Mouse (Mus musculus) MEL (cell line): ENCODE measurements around the gene Ccdc167. TPM values are rescaled to one million over a fixed set of nuclear protein-coding genes. Genes with fewer than 3 reads are reported as not detected.
A peak's percentile ranks its signal among the peaks of the same experiment; 100 is the strongest.

Experiments
- DNase-seq: peaks from one replicate; pipeline ENCODE4 v3.0.0; 2011; ENCODE audit warnings: low read depth, low spot score
- H3K27ac ChIP-seq: 2 replicates; pipeline ENCODE4 v1.5.1; 2012; ENCODE audit warnings: low read depth, mild to moderate bottlenecking, control low read depth, low read length, moderate library complexity; ENCODE audit not compliant: control insufficient read depth
- H3K27me3 ChIP-seq, 2 experiments: fragments of 150-350 bp in 1 of 2; sonication (generic) in 1 of 2; 2 replicates each; pipeline ENCODE4 v1.6.1; 2012; ENCODE audit warnings: low read length in 2 of 2, mild to moderate bottlenecking in 2 of 2, improper control_type of control experiment in 1 of 2, moderate library complexity in 1 of 2; ENCODE audit not compliant: insufficient read depth in 2 of 2, control insufficient read depth in 1 of 2
- H3K36me3 ChIP-seq, 2 experiments: 2 replicates each; pipeline ENCODE4 v1.6.1; 2012 to 2014; ENCODE audit warnings: low read length in 2 of 2, improper control_type of control experiment in 1 of 2, inconsistent platforms in 1 of 2, mild to moderate bottlenecking in 1 of 2; ENCODE audit not compliant: insufficient read depth in 2 of 2, control insufficient read depth in 1 of 2
- H3K4me1 ChIP-seq, 2 experiments: fragments of 150-350 bp in 1 of 2; sonication (generic) in 1 of 2; 2 replicates each; pipeline ENCODE4 v1.6.1; 2012; ENCODE audit warnings: low read length in 2 of 2, improper control_type of control experiment in 1 of 2, mild to moderate bottlenecking in 1 of 2; ENCODE audit not compliant: insufficient read depth in 2 of 2, control insufficient read depth in 1 of 2
- H3K4me3 ChIP-seq, 2 experiments: fragments of 150-350 bp in 1 of 2; sonication (generic) in 1 of 2; 2 replicates each; pipeline ENCODE4 v1.5.1; 2012; ENCODE audit warnings: low read depth in 2 of 2, low read length in 2 of 2, mild to moderate bottlenecking in 2 of 2, moderate library complexity in 2 of 2, control low read depth in 1 of 2, improper control_type of control experiment in 1 of 2; ENCODE audit not compliant: control insufficient read depth in 1 of 2, insufficient read depth in 1 of 2
- H3K79me2 ChIP-seq: 2 replicates; pipeline ENCODE4 v1.6.1; 2012; ENCODE audit warnings: mild to moderate bottlenecking, low read length, moderate library complexity; ENCODE audit not compliant: control insufficient read depth, poor library complexity, insufficient read depth
- H3K9ac ChIP-seq: 2 replicates; pipeline ENCODE4 v1.6.1; 2012; ENCODE audit warnings: low read depth, mild to moderate bottlenecking, control low read depth, low read length, moderate library complexity; ENCODE audit not compliant: control insufficient read depth, poor library complexity, severe bottlenecking
- H3K9me3 ChIP-seq: fragments of 150-350 bp; sonication (generic); replicated peaks from 2 replicates; pipeline ENCODE4 v1.6.1; 2012; ENCODE audit warnings: mild to moderate bottlenecking, low read length, improper control_type of control experiment, moderate library complexity; ENCODE audit not compliant: insufficient read depth
- CTCF ChIP-seq, 3 experiments: IDR thresholded peaks in 2 of 3; conservative IDR thresholded peaks in 1 of 3; 2 replicates each; pipeline ENCODE4 v1.5.1; 2011 to 2012; ENCODE audit warnings: low read length in 3 of 3, low read depth in 2 of 3, mild to moderate bottlenecking in 2 of 3, improper control_type of control experiment in 1 of 3, inconsistent platforms in 1 of 3, mixed read lengths in 1 of 3, moderate library complexity in 1 of 3; ENCODE audit not compliant: control insufficient read depth in 1 of 3, insufficient read depth in 1 of 3, poor library complexity in 1 of 3, severe bottlenecking in 1 of 3
- E2F4 ChIP-seq: IDR thresholded peaks from 2 replicates; pipeline ENCODE4 v1.6.1; 2011; ENCODE audit warnings: low read depth, low read length, improper control_type of control experiment, borderline replicate concordance
- EP300 ChIP-seq, 2 experiments: IDR thresholded peaks; 2 replicates each; pipeline ENCODE4 v1.6.1; 2011; ENCODE audit warnings: improper control_type of control experiment in 2 of 2, low read length in 2 of 2, low read depth in 1 of 2, mild to moderate bottlenecking in 1 of 2
- ETS1 ChIP-seq: IDR thresholded peaks from 2 replicates; pipeline ENCODE4 v1.6.1; 2012; ENCODE audit warnings: low read depth, mild to moderate bottlenecking, inconsistent platforms, low read length, improper control_type of control experiment, moderate library complexity
- GATA1 ChIP-seq: IDR thresholded peaks from 2 replicates; pipeline ENCODE4 v1.6.1; 2011; ENCODE audit warnings: low read depth, low read length, improper control_type of control experiment
- HCFC1 ChIP-seq: IDR thresholded peaks from 2 replicates; pipeline ENCODE4 v1.6.1; 2012; ENCODE audit warnings: low read depth, mild to moderate bottlenecking, inconsistent platforms, low read length, improper control_type of control experiment, moderate library complexity
- KAT2A ChIP-seq: conservative IDR thresholded peaks from 2 replicates; pipeline ENCODE4 v1.6.1; 2012; ENCODE audit warnings: low read depth, low read length, improper control_type of control experiment, inconsistent platforms
- MAZ ChIP-seq: IDR thresholded peaks from 2 replicates; pipeline ENCODE4 v1.6.1; 2012; ENCODE audit warnings: low read depth, mild to moderate bottlenecking, inconsistent platforms, low read length, improper control_type of control experiment
- MEF2A ChIP-seq: IDR thresholded peaks from 2 replicates; pipeline ENCODE4 v1.6.1; 2014; ENCODE audit warnings: low read depth, mild to moderate bottlenecking, inconsistent platforms, low read length, improper control_type of control experiment; ENCODE audit not compliant: poor library complexity, insufficient replicate concordance, severe bottlenecking; ENCODE audit errors: extremely low read depth
- MYB ChIP-seq: IDR thresholded peaks from 2 replicates; pipeline ENCODE4 v1.6.1; 2011; ENCODE audit warnings: mild to moderate bottlenecking, low read depth, low read length, improper control_type of control experiment
- NRF1 ChIP-seq: IDR thresholded peaks from 2 replicates; pipeline ENCODE4 v1.6.1; 2014; ENCODE audit warnings: low read depth, mild to moderate bottlenecking, inconsistent platforms, low read length, improper control_type of control experiment, moderate library complexity; ENCODE audit not compliant: poor library complexity, insufficient read depth, severe bottlenecking
- POLR2A ChIP-seq, 2 experiments: IDR thresholded peaks; 2 replicates each; pipeline ENCODE4 v1.6.1; 2011 to 2012; ENCODE audit warnings: low read length in 2 of 2, mild to moderate bottlenecking in 2 of 2, control low read depth in 1 of 2, improper control_type of control experiment in 1 of 2, low read depth in 1 of 2, moderate library complexity in 1 of 2; ENCODE audit not compliant: control insufficient read depth in 1 of 2, insufficient read depth in 1 of 2, poor library complexity in 1 of 2
- RAD21 ChIP-seq: IDR thresholded peaks from 2 replicates; pipeline ENCODE4 v1.6.1; 2011; ENCODE audit warnings: mild to moderate bottlenecking, low read depth, low read length, improper control_type of control experiment
- RCOR1 ChIP-seq: IDR thresholded peaks from 2 replicates; pipeline ENCODE4 v1.6.1; 2012; ENCODE audit warnings: low read depth, mild to moderate bottlenecking, inconsistent platforms, low read length, improper control_type of control experiment
- TAL1 ChIP-seq: IDR thresholded peaks from 2 replicates; pipeline ENCODE4 v1.6.1; 2012; ENCODE audit warnings: mild to moderate bottlenecking, inconsistent platforms, low read length, moderate library complexity, mixed read lengths
- TBP ChIP-seq: IDR thresholded peaks from 2 replicates; pipeline ENCODE4 v1.8.0; 2011; ENCODE audit warnings: low read depth, low read length, improper control_type of control experiment
- USF1 ChIP-seq: IDR thresholded peaks from 2 replicates; pipeline ENCODE4 v1.6.1; 2014; ENCODE audit warnings: low read depth, mild to moderate bottlenecking, inconsistent platforms, low read length, improper control_type of control experiment, moderate library complexity
- USF2 ChIP-seq, 2 experiments: IDR thresholded peaks; 2 replicates each; pipeline ENCODE4 v1.6.1; 2011 to 2012; ENCODE audit warnings: improper control_type of control experiment in 2 of 2, low read length in 2 of 2, borderline replicate concordance in 1 of 2, inconsistent platforms in 1 of 2, low read depth in 1 of 2, mild to moderate bottlenecking in 1 of 2; ENCODE audit not compliant: insufficient read depth in 1 of 2
- ZC3H11A ChIP-seq: IDR thresholded peaks from 2 replicates; pipeline ENCODE4 v1.6.1; 2012; ENCODE audit warnings: low read depth, mild to moderate bottlenecking, inconsistent platforms, low read length, improper control_type of control experiment
- ZKSCAN1 ChIP-seq: IDR thresholded peaks from 2 replicates; pipeline ENCODE4 v1.6.1; 2012; ENCODE audit warnings: low read depth, mild to moderate bottlenecking, inconsistent platforms, low read length, improper control_type of control experiment, moderate library complexity
- ZMIZ1 ChIP-seq: IDR thresholded peaks from 2 replicates; pipeline ENCODE4 v1.6.1; 2012; ENCODE audit warnings: low read depth, mild to moderate bottlenecking, inconsistent platforms, low read length, improper control_type of control experiment, moderate library complexity
- ZNF384 ChIP-seq: IDR thresholded peaks from 2 replicates; pipeline ENCODE4 v1.6.1; 2012; ENCODE audit warnings: low read depth, mild to moderate bottlenecking, inconsistent platforms, low read length, improper control_type of control experiment
- polyA plus RNA-seq, 2 experiments: library from polyadenylated mRNA; stranded (reverse) in 1 of 2; unstranded in 1 of 2; fragments of >175 nt in 1 of 2; fragments of >200 nt in 1 of 2; gene quantifications; 2 replicates each; pipeline versions ENCODE4 v1.2.1 to v1.2.4; 2012; ENCODE audit warnings: low replicate concordance in 2 of 2, low read depth in 1 of 2; ENCODE audit not compliant: insufficient read length in 2 of 2, insufficient read depth in 1 of 2, missing spikeins in 1 of 2
- total RNA-seq: library from RNA; depleted of rRNA; stranded (reverse); fragments of 300-350 nt; gene quantifications from 2 replicates; pipeline ENCODE4 v1.2.3, GENCODE M21; 2012

Gene Ccdc167
- total and polyA plus RNA-seq, 3 experiments = 12.1 to 13.4 TPM; not detected in 1

DNA sequence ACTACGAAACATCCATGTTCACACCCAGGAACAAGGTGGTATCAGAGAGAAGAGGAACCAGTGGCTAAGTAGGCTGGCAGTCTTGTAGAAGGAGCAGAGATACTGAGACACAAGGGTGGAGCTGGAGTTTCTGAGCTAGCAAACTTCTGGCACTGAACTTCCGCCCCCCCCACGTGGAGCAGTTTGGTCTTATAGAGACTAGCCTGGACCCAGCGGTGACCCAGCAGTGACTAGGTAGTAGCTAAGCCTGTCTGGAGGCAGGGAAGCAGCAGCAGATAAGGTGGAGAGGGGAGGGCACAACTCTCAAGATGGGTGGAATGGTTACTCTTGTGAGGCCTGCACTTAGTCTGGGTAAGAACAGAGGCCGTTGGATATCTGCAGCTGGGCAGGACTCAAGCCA, 8.1 kb downstream of the Ccdc167 start (continued):
- TF ChIP-seq CTCF (IDR thresholded peaks at IDR 0.05 in 2 of 3, conservative IDR thresholded peaks at IDR 0.05 in 1 of 3; ENCODE audit: control insufficient read depth in 1 of 3, insufficient read depth in 1 of 3, low read depth in 2 of 3, low read length in 3 of 3, poor library complexity in 1 of 3, severe bottlenecking in 1 of 3) = no peak
- TF ChIP-seq, all 39 proteins: peak for 7

- no peak overlapping the region for H3K9ac ChIP-seq
- H3K79me2 ChIP-seq = no peaks in the 10 kb centered on the region
- peaks cover 10 to 27% of the 10 kb centered on the region in 2 experiments; a peak in 3 of 4 replicates for H3K4me1 ChIP-seq
- no peaks in the 10 kb centered on the region for H3K27me3 ChIP-seq
- TF ChIP-seq USF1 (no peak), ZKSCAN1 (no peak), MAZ (no peak), NRF1 (no peak)
- H3K27ac ChIP-seq = no peak overlapping the region
- peaks cover 0 to 16% of the 10 kb centered on the region in 2 experiments; a peak in 3 of 4 replicates for H3K36me3 ChIP-seq
- DNase-seq = no peak
- no peak overlapping the region for H3K4me3 ChIP-seq
- no peaks in the 10 kb centered on the region for H3K9me3 ChIP-seq
These were observed 9.8 kb downstream of the Ccdc167 start for GRCm38 (mm10) chr17:29706981-29707545.

- Histone ChIP-seq H3K36me3 (peaks cover 2 to 16% of the 10 kb centered on the region in 2 experiments), H3K79me2 (no peaks in the 10 kb centered on the region), H3K27ac (no peak overlapping the region), H3K4me1 (peaks cover 10 to 27% of the 10 kb centered on the region in 2 experiments; a peak in 3 of 4 replicates), H3K4me3 (no peak overlapping the region), H3K9me3 (no peaks in the 10 kb centered on the region), H3K27me3 (no peaks in the 10 kb centered on the region), H3K9ac (no peak overlapping the region)
- DNase-seq = no peak
- TF ChIP-seq ZMIZ1 (no peak), TBP (no peak), RCOR1 (no peak), EP300 (IDR thresholded peaks at IDR 0.05; ENCODE audit: low read depth in 1 of 2, low read length in 2 of 2) (no peak), KAT2A (no peak)
These were observed 11.0 kb downstream of the Ccdc167 start for GRCm38 (mm10) chr17:29705881-29706280.

- Histone ChIP-seq H3K79me2 (no peaks in the 10 kb centered on the region), H3K27me3 (no peaks in the 10 kb centered on the region), H3K36me3 (peaks cover 2 to 16% of the 10 kb centered on the region in 2 experiments), H3K4me1 (peaks cover 10 to 27% of the 10 kb centered on the region in 2 experiments; a peak in 3 of 4 replicates), H3K9ac (no peak overlapping the region), H3K4me3 (no peak overlapping the region), H3K27ac (no peak overlapping the region), H3K9me3 (no peaks in the 10 kb centered on the region)
- DNase-seq = peak; percentile 60
- TF ChIP-seq RAD21 (peak; percentile 80), MEF2A (no peak), POLR2A (IDR thresholded peaks at IDR 0.05; ENCODE audit: control insufficient read depth in 1 of 2, insufficient read depth in 1 of 2, low read depth in 1 of 2, low read length in 2 of 2, poor library complexity in 1 of 2) (no peak), RCOR1 (no peak), ZC3H11A (peak; percentile 62), NRF1 (no peak), KAT2A (no peak), ETS1 (no peak), ZMIZ1 (no peak), TAL1 (no peak), ZNF384 (no peak), TBP (no peak), HCFC1 (no peak), USF2 (IDR thresholded peaks at IDR 0.05; ENCODE audit: borderline replicate concordance in 1 of 2, insufficient read depth in 1 of 2, low read depth in 1 of 2, low read length in 2 of 2) (no peak), MYB (no peak), GATA1 (no peak), E2F4 (no peak)
These were observed 12.1 kb downstream of the Ccdc167 start for GRCm38 (mm10) chr17:29704781-29705180.
